ENCODE assay signal across 10 mouse cellular contexts in genomic region chr16:31370590-31371092, GRCm38 (mm10). TPM values are rescaled to one million over a fixed set of nuclear protein-coding genes. Genes with fewer than 3 reads are reported as not detected.
DNase-seq lines count a peak whose midpoint lies in the region; ATAC-seq and TF ChIP-seq lines count a peak whose summit lies in the region.
"Not testable (repeated sequence)": the region's sequence is repeated elsewhere in the genome, so short reads cannot be mapped to it uniquely, and the experiment has no call there.
"Had no signal": no experiment of that assay in that cellular context is flagged by ENCODE, and none has a peak within 500 bp of the region (broad histone marks: within the 10 kb centered on the region; RNA-seq: fewer than 3 reads in every experiment).

No protein-coding gene starts in this region.

- DNase-seq in 3T3-L1 (ENCODE audit: low read depth, low spot score) (peak; percentile 38), MEL (ENCODE audit: low read depth, low spot score) (peak; percentile 87)
- peak; percentile 16 for DNase-seq in brain, adult 2 months (ENCODE audit: low read depth, low spot score)
- DNase-seq in liver, postnatal 0 days = not testable (repeated sequence)

- not testable (repeated sequence) for H3K4me2 ChIP-seq in liver, postnatal 0 days (ENCODE audit: low read depth, low read length)

- H3K27ac ChIP-seq in MEL (ENCODE audit: control insufficient read depth, low read depth, low read length) = peak overlapping the region; percentile 66
- H3K27ac ChIP-seq in liver, postnatal 0 days (ENCODE audit: low read depth) = not testable (repeated sequence)

- peak; percentile 47 for ATAC-seq in frontal cortex, adult (ENCODE audit: low TSS enrichment)
- ATAC-seq in liver, postnatal 0 days = peak; percentile 54; the same call in 1 of the 2 replicates
- ATAC-seq in megakaryocyte-erythroid progenitor cell, adult 5-6 weeks (replicated peaks; ENCODE audit: low FRiP score, low TSS enrichment, poor library complexity, severe bottlenecking) = peak; percentile 97

- not testable (repeated sequence) for H3K9me3 ChIP-seq in MEL (replicated peaks; ENCODE audit: insufficient read depth, low read length); liver, postnatal 0 days (ENCODE audit: low read length)

- TF ChIP-seq RAD21 in MEL (IDR thresholded peaks at IDR 0.05; ENCODE audit: low read depth, low read length) = not testable (repeated sequence)

- not testable (repeated sequence) for TF ChIP-seq POLR2A in MEL (IDR thresholded peaks at IDR 0.05; ENCODE audit: control insufficient read depth in 1 of 2, insufficient read depth in 1 of 2, low read depth in 1 of 2, low read length in 2 of 2, poor library complexity in 1 of 2)

- not testable (repeated sequence) for TF ChIP-seq CTCF in MEL (IDR thresholded peaks at IDR 0.05 in 2 of 3, conservative IDR thresholded peaks at IDR 0.05 in 1 of 3; ENCODE audit: control insufficient read depth in 1 of 3, insufficient read depth in 1 of 3, low read depth in 2 of 3, low read length in 3 of 3, poor library complexity in 1 of 3, severe bottlenecking in 1 of 3); liver, postnatal 0 days (IDR thresholded peaks at IDR 0.05; ENCODE audit: low read depth)

- not testable (repeated sequence) for H3K79me2 ChIP-seq in MEL (ENCODE audit: control insufficient read depth, insufficient read depth, low read length, poor library complexity)

- not testable (repeated sequence) for H3K27me3 ChIP-seq in MEL (ENCODE audit: control insufficient read depth in 1 of 2, insufficient read depth in 2 of 2, low read length in 2 of 2); liver, postnatal 0 days (ENCODE audit: insufficient read depth, low read length)

- peaks cover 26 to 36% of the 10 kb centered on the region in 2 experiments for H3K4me1 ChIP-seq in MEL (ENCODE audit: control insufficient read depth in 1 of 2, insufficient read depth in 2 of 2, low read length in 2 of 2)
- not testable (repeated sequence) for H3K4me1 ChIP-seq in liver, postnatal 0 days (ENCODE audit: insufficient read depth)

- peak; percentile 81 to 83 for TF ChIP-seq EP300 in MEL (IDR thresholded peaks at IDR 0.05; ENCODE audit: low read depth in 1 of 2, low read length in 2 of 2)
- TF ChIP-seq EP300 in liver, postnatal 0 days (IDR thresholded peaks at IDR 0.05; ENCODE audit: low read depth) = not testable (repeated sequence)

- not testable (repeated sequence) for H3K9ac ChIP-seq in MEL (ENCODE audit: control insufficient read depth, low read depth, low read length, poor library complexity, severe bottlenecking); liver, postnatal 0 days (replicated peaks)

- WGBS in liver, postnatal 0 days (ENCODE audit: insufficient replicate concordance) = 50% methylated on average over 4 of the region's 4 CpGs

- H3K4me3 ChIP-seq in MEL (ENCODE audit: control insufficient read depth in 1 of 2, insufficient read depth in 1 of 2, low read depth in 2 of 2, low read length in 2 of 2); liver, postnatal 0 days (ENCODE audit: low read depth, low read length): not testable (repeated sequence)

- peaks cover 0 to 26% of the 10 kb centered on the region in 2 experiments; a peak in 2 of 4 replicates for H3K36me3 ChIP-seq in MEL (ENCODE audit: control insufficient read depth in 1 of 2, insufficient read depth in 2 of 2, low read length in 2 of 2)
- not testable (repeated sequence) for H3K36me3 ChIP-seq in liver, postnatal 0 days (replicated peaks; ENCODE audit: insufficient read depth, low read length)

TF ChIP-seq in MEL, 35 proteins besides CTCF, POLR2A, EP300 and RAD21:
- TF ChIP-seq MXI1 (IDR thresholded peaks at IDR 0.05; ENCODE audit: low read depth, low read length) = peak; percentile 39; the same call in 1 of the 2 replicates
- TF ChIP-seq GATA1 (IDR thresholded peaks at IDR 0.05; ENCODE audit: low read depth, low read length) = peak; percentile 84
- 0 out of 2 replicates have a peak, but pooled peaks have one; percentile 20 for TF ChIP-seq MYB (IDR thresholded peaks at IDR 0.05; ENCODE audit: low read depth, low read length)
- TF ChIP-seq TAL1 (IDR thresholded peaks at IDR 0.05; ENCODE audit: low read length) = peak; percentile 73
- peak; percentile 71 for TF ChIP-seq RCOR1 (IDR thresholded peaks at IDR 0.05; ENCODE audit: low read depth, low read length)
- TF ChIP-seq TCF12 (IDR thresholded peaks at IDR 0.05; ENCODE audit: low read depth, low read length) = peak; percentile 77
- peak; percentile 92 for TF ChIP-seq ZNF384 (IDR thresholded peaks at IDR 0.05; ENCODE audit: low read depth, low read length)
- peak; percentile 24; the same call in 1 of the 2 replicates for TF ChIP-seq MYC (IDR thresholded peaks at IDR 0.05; ENCODE audit: low read depth, low read length)
- 0 out of 2 replicates have a peak, but pooled peaks have one; percentile 11 for TF ChIP-seq MAX (IDR thresholded peaks at IDR 0.05; ENCODE audit: low read length)
- peak; percentile 78 for TF ChIP-seq ETS1 (IDR thresholded peaks at IDR 0.05; ENCODE audit: low read depth, low read length)
- TF ChIP-seq SIN3A (IDR thresholded peaks at IDR 0.05; ENCODE audit: low read length) = peak; percentile 44; the same call in 1 of the 2 replicates

RNA-seq across cellular contexts. Expression of gene Bdh1, which starts 51.4 kb away (rescaled TPM):
- 67.5 and 73.4 TPM in 2 replicates for total RNA-seq in MEL (2012; rRNA removed)
- polyA plus RNA-seq in MEL (2012; ENCODE audit: insufficient read depth in 1 of 2, insufficient read length in 2 of 2, low read depth in 1 of 2, low replicate concordance in 2 of 2, missing spikeins in 1 of 2) = 100 to 1,000 TPM in 1 of 2 experiments, not detected in 1; 187 TPM
- 208 and 246 TPM in 2 replicates for polyA plus RNA-seq in liver, postnatal 0 days (2015; fragmentation: Nextera tagmentation; extraction: Ambion mirVana)
- 11.0 and 16.7 TPM in 2 replicates for total RNA-seq in megakaryocyte-erythroid progenitor cell, adult 5-6 weeks (2014; fragmentation: Nextera tagmentation)
- total RNA-seq in megakaryocyte-erythroid progenitor cell, adult 5-6 weeks (2017) = 23.5 and 47.3 TPM in 2 replicates
- polyA plus RNA-seq: G1E had no signal

RNA-seq across cellular contexts. Expression of gene Apod, which starts 56.0 kb away (rescaled TPM):
- not detected in 2 replicates for total RNA-seq in MEL (2012; rRNA removed)
- not detected for polyA plus RNA-seq in MEL (2012; ENCODE audit: insufficient read depth in 1 of 2, insufficient read length in 2 of 2, low read depth in 1 of 2, low replicate concordance in 2 of 2, missing spikeins in 1 of 2)
- 0.11 TPM in 2 replicates for polyA plus RNA-seq in liver, postnatal 0 days (2015; fragmentation: Nextera tagmentation; extraction: Ambion mirVana)
- total RNA-seq in megakaryocyte-erythroid progenitor cell, adult 5-6 weeks (2014; fragmentation: Nextera tagmentation) = not detected in 2 replicates
- not detected in 2 replicates for total RNA-seq in megakaryocyte-erythroid progenitor cell, adult 5-6 weeks (2017)
- total RNA-seq: G1E had no signal
- polyA plus RNA-seq: activated CD4-positive, CD25-positive, alpha-beta regulatory T cell, adult 4 months; CD4-positive, CD25-positive, alpha-beta regulatory T cell, adult 4 months; G1E; Patski had no signal

Comparison
In these comparisons a context has a peak if more than half of its experiments do, and no peak if none do; other contexts are left out.
1. ATAC-seq: peak in every context shown above with its lines; median percentile 97 in megakaryocyte-erythroid progenitor cell, adult 5-6 weeks; 54 in liver, postnatal 0 days; 47 in frontal cortex, adult.